15 mouse cellular contexts compared by ENCODE assay signal in genomic region chr13:8056122-8056818, GRCm38 (mm10).
A peak's percentile ranks its signal among the peaks of the same experiment; 100 is the strongest.
DNase-seq lines count a peak whose midpoint lies in the region; ATAC-seq and TF ChIP-seq lines count a peak whose summit lies in the region.
"Had no signal": no experiment of that assay in that cellular context is flagged by ENCODE, and none has a peak within 500 bp of the region (broad histone marks: within the 10 kb centered on the region; RNA-seq: fewer than 3 reads in every experiment).

No protein-coding gene starts in this region.

- TF ChIP-seq POLR2A in limb, embryonic 14.5 days (IDR thresholded peaks at IDR 0.05; ENCODE audit: borderline replicate concordance, extremely low read depth, insufficient read depth, insufficient read length): no peak

- H3K9me3 ChIP-seq in forebrain, embryonic 14.5 days (replicated peaks; ENCODE audit: control insufficient read depth, low read length): no peaks in the 10 kb centered on the region
- H3K9me3 ChIP-seq in forebrain, embryonic 10.5 days: no peaks in the 10 kb centered on the region
- H3K9me3 ChIP-seq in limb, embryonic 14.5 days (ENCODE audit: control insufficient read depth, low read length): no peaks in the 10 kb centered on the region
- H3K9me3 ChIP-seq in limb, embryonic 10.5 days (replicated peaks): no peaks in the 10 kb centered on the region
- H3K9me3 ChIP-seq: embryonic facial prominence, embryonic 12.5 days; hindbrain, embryonic 12.5 days had no signal

- no peak overlapping the region for H3K9ac ChIP-seq in forebrain, embryonic 14.5 days (ENCODE audit: low read length)
- H3K9ac ChIP-seq in limb, embryonic 14.5 days (ENCODE audit: low read depth, low read length, severe bottlenecking): no peak overlapping the region
- H3K9ac ChIP-seq: embryonic facial prominence, embryonic 12.5 days; hindbrain, embryonic 12.5 days; lung, embryonic 14.5 days had no signal

- peak; percentile 46; the same call in 1 of the 2 replicates for ATAC-seq in forebrain, embryonic 14.5 days
- peak; percentile 30; the same call in 1 of the 2 replicates for ATAC-seq in limb, embryonic 14.5 days (ENCODE audit: low FRiP score, low read depth)
- ATAC-seq: Patski had no signal

- H3K27me3 ChIP-seq in forebrain, embryonic 14.5 days (replicated peaks; ENCODE audit: control insufficient read depth, insufficient read depth, low read length): no peaks in the 10 kb centered on the region
- no peaks in the 10 kb centered on the region for H3K27me3 ChIP-seq in forebrain, embryonic 10.5 days (ENCODE audit: poor library complexity, severe bottlenecking)
- H3K27me3 ChIP-seq in limb, embryonic 14.5 days (ENCODE audit: control insufficient read depth, insufficient read depth, low read length): no peaks in the 10 kb centered on the region
- H3K27me3 ChIP-seq in limb, embryonic 10.5 days (ENCODE audit: low read depth, poor library complexity, severe bottlenecking): no peaks in the 10 kb centered on the region
- H3K27me3 ChIP-seq: embryonic facial prominence, embryonic 12.5 days; hindbrain, embryonic 12.5 days; Patski had no signal

- DNase-seq in forebrain, embryonic 14.5 days (ENCODE audit: low spot score): peak; percentile 34
- DNase-seq in forebrain, embryonic 10.5 days (ENCODE audit: extremely low spot score, low spot score): no peak
- DNase-seq in limb, embryonic 14.5 days (ENCODE audit: low spot score): no peak
- DNase-seq in limb, embryonic 10.5 days (ENCODE audit: low spot score): no peak
- DNase-seq in frontal cortex, postnatal 36 days (ENCODE audit: low spot score in 2 of 2): peak; percentile 20 to 42
- peak; percentile 1 to 23 for DNase-seq in right cerebral cortex, postnatal 36 days (ENCODE audit: low spot score in 2 of 2)
- DNase-seq in gastrocnemius, postnatal 4 days (ENCODE audit: low spot score in 2 of 2): no peak
- no peak for DNase-seq in lung, postnatal 25 days (ENCODE audit: low spot score)
- DNase-seq: cerebellum, postnatal 14 days; heart, adult 18-20 months; kidney, adult 11 months; lung, embryonic 14.5 days had no signal

- no peak overlapping the region for H3K4me2 ChIP-seq in forebrain, embryonic 14.5 days (ENCODE audit: low read length)
- no peak overlapping the region for H3K4me2 ChIP-seq in limb, embryonic 14.5 days (replicated peaks; ENCODE audit: low read depth, low read length, severe bottlenecking)
- H3K4me2 ChIP-seq: embryonic facial prominence, embryonic 12.5 days; hindbrain, embryonic 12.5 days; lung, embryonic 14.5 days had no signal

- 57% methylated on average over 4 of the region's 4 CpGs for WGBS in forebrain, embryonic 14.5 days
- WGBS in forebrain, embryonic 10.5 days: 91% methylated on average over 4 of the region's 4 CpGs
- 58% methylated on average over 4 of the region's 4 CpGs for WGBS in limb, embryonic 14.5 days
- WGBS in limb, embryonic 10.5 days: 88% methylated on average over 4 of the region's 4 CpGs

- no peak overlapping the region for H3K4me3 ChIP-seq in forebrain, embryonic 14.5 days (ENCODE audit: low read depth, low read length)
- no peak overlapping the region for H3K4me3 ChIP-seq in forebrain, embryonic 10.5 days
- H3K4me3 ChIP-seq in limb, embryonic 14.5 days (replicated peaks; ENCODE audit: low read length): no peak overlapping the region
- H3K4me3 ChIP-seq in limb, embryonic 10.5 days: no peak overlapping the region
- H3K4me3 ChIP-seq: embryonic facial prominence, embryonic 12.5 days; hindbrain, embryonic 12.5 days had no signal

- H3K27ac ChIP-seq in forebrain, embryonic 14.5 days (ENCODE audit: low read depth, low read length): no peak overlapping the region
- no peak overlapping the region for H3K27ac ChIP-seq in forebrain, embryonic 10.5 days
- no peak overlapping the region for H3K27ac ChIP-seq in limb, embryonic 14.5 days (replicated peaks; ENCODE audit: low read depth, low read length)
- H3K27ac ChIP-seq in limb, embryonic 10.5 days: no peak overlapping the region
- H3K27ac ChIP-seq: embryonic facial prominence, embryonic 12.5 days; hindbrain, embryonic 12.5 days had no signal

- H3K36me3 ChIP-seq in forebrain, embryonic 14.5 days (ENCODE audit: control insufficient read depth, insufficient read depth, low read length): no peaks in the 10 kb centered on the region
- no peaks in the 10 kb centered on the region for H3K36me3 ChIP-seq in forebrain, embryonic 10.5 days (replicated peaks)
- H3K36me3 ChIP-seq in limb, embryonic 14.5 days (ENCODE audit: control insufficient read depth, insufficient read depth, low read length): no peaks in the 10 kb centered on the region
- no peaks in the 10 kb centered on the region for H3K36me3 ChIP-seq in limb, embryonic 10.5 days
- H3K36me3 ChIP-seq: embryonic facial prominence, embryonic 12.5 days; hindbrain, embryonic 12.5 days had no signal

- no peaks in the 10 kb centered on the region for H3K4me1 ChIP-seq in forebrain, embryonic 14.5 days (ENCODE audit: control insufficient read depth, insufficient read depth, low read length)
- H3K4me1 ChIP-seq in forebrain, embryonic 10.5 days: no peaks in the 10 kb centered on the region
- H3K4me1 ChIP-seq in limb, embryonic 14.5 days (ENCODE audit: control insufficient read depth, insufficient read depth, low read length): no peaks in the 10 kb centered on the region
- no peaks in the 10 kb centered on the region for H3K4me1 ChIP-seq in limb, embryonic 10.5 days
- H3K4me1 ChIP-seq: embryonic facial prominence, embryonic 12.5 days; hindbrain, embryonic 12.5 days had no signal

Comparison
In these comparisons a context has a peak if more than half of its experiments do, and no peak if none do; other contexts are left out.
1. DNase-seq: peak in forebrain, embryonic 14.5 days (single experiment), frontal cortex, postnatal 36 days (2 of 2) and right cerebral cortex, postnatal 36 days (2 of 2); none in forebrain, embryonic 10.5 days (single experiment), limb, embryonic 14.5 days (single experiment), limb, embryonic 10.5 days (single experiment), gastrocnemius, postnatal 4 days (0 of 2) and lung, postnatal 25 days (single experiment).